Mouse (Mus musculus) neutrophil, adult 5-6 weeks (primary cell): ENCODE data around the gene 5730522E02Rik. TPM values are rescaled to one million over a fixed set of nuclear protein-coding genes. Genes with fewer than 3 reads are reported as not detected.

Source experiments
- ATAC-seq: fragments of 151-379, 151-347 bp; 2 replicates; pipeline ENCODE4 v1.8.0; 2017; ENCODE audit warnings: mild to moderate bottlenecking, moderate TSS enrichment; ENCODE audit not compliant: insufficient number of reproducible peaks, poor library complexity, low FRiP score, severe bottlenecking; ENCODE audit errors: extremely low read depth
- total RNA-seq: library from RNA; stranded (forward); fragments of 200-1000 nt; gene quantifications from 2 replicates; pipeline ENCODE4 v1.2.3, GENCODE M21; 2017

Gene 5730522E02Rik
- total RNA-seq, 1 experiment from 2014 or later: 0.35 TPM

DNA sequence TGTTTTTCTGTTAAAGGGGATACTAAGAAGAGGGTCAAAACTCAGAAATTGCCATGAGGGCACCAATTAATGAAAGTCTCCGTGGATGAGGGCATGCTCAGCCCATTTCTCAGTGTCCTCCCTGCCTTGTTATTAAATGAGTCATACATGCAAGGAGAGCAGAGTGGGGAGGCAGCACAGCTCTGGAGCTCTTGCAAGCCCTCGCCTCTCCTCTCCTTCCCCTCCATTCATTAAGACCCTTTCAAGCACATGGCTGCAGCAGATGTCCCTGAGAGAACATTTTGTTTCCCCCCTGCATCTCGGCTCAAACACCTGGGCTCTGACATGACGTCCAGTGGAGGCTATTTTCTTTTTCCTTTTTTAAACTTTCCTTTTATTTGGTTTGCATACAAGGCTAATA is 138.5 kb downstream of the 5730522E02Rik start:
- no peak for ATAC-seq

DNA sequence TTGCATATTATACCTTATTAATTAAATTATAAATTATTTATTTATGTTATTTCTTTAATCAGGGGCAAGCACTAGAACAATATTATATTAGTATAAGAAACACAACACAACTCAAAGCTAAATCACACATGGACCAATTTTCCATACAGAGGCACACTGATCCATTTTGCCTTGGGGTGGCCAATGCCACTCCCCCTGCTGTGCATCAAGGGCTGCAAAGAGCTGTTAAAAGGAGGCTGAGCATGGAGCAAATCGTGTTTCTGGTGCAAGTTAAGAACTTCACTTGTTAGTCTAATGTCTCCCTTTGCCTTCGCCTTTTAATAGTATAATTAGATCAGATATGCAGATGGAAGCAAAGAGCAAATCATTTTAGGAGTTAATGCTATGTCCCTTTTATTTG is 147.3 kb downstream of the 5730522E02Rik start:
- no peak for ATAC-seq

DNA sequence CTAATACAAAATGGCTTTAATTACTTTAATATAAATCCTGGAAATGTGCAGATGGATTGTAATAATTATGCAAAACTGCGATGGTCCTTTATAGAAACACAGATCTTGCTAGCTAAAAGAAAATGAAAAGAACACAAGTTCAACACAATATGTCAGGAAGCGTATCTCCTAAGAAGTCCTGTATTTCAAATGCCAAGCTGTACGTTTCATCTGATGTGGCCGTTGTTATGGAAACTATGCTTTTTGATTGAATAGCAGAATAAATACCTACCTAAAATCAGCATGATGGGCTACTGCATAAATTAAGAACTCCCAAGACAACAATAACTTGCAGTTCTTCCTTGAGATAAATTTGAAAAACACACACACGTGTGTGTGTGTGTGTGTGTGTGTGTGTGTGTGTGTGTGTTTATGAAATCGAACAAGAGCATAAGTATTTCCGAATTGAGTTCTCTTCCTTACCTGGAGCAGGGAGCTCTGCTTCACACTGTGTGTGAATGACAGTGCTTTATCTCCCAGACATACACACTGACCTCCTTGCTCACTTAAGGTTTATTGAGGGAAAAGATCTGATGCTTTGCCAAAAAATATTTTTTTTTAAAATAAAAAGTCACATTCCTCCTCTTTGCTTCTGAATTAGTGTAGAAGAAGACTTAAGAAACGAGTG is 149.0 kb downstream of the 5730522E02Rik start:
- no peak for ATAC-seq

DNA sequence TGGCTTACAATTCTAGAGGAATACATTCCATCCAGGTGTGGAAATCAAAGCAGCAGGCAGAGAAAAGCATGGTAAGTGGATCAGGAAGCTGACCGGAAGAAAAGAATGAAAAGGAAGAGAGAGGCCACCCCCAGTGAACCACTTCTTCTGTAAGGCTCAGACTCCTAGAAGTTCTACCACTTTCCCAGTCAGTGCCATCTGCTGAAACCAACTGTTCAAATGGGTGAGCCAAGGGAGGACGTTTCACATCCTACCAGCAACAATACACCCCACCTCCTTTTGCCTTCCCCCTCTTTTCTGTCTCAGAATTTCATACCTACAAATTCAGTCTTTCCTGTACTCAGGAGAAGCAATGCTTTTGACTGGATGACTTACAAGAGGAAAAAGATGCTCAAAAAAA is 197.0 kb downstream of the 5730522E02Rik start:
- ATAC-seq: no peak

DNA sequence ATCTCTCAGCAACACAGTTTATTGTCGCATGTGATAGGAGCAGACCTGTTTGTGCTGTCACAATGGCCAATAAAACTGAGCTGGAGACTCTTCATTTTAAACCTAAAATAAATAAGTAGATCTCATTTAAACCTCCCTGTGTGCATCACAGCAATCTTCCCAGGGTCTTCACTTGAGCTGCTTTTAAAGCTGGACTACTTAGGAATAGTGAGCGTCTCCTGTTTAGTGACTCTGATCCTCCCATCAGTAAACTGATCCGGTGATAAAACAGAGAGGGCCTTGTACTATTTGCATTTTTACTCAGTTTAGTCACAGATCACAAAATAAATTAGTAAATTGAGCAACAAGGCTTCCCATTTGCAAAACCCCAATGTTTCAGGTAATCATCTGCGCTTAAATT is 206.5 kb downstream of the 5730522E02Rik start:
- ATAC-seq: no peak

DNA sequence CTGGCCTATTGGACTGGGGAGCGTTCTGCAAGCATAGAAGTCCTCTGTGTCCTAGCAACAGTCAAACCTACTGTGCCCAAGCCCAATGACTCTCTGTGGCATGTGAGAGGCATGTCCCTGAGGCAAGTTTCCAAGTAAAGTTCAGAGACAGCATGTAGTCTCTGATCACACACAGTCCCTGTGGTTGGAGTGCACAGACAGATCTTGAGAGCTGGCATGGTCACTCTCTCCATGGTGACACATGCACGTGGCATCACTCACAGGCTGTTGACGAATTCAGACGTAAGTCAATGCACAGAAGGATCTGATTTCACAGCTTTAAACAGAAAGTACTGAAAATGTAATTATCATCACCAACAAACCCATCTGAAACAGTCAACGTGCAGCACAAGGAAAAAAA is 210.8 kb downstream of the 5730522E02Rik start:
- ATAC-seq: no peak

DNA sequence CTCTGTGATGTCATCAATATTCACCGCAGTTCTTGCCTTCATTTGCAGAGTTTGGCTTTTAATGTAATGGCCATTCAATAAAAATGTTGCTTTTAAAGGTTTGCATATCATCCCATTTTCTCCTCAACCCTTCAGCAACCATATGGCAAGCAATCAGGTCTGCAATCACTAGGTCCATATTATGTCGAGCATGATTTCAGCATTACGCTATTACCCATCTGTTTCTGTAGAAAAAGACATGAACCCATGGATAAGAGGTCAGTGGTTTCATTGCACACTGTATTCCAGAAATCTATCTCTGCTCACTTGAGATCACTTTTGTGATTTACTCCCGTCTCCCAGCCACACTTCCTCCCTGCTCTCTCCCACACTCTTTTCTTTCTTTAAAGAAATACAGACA is 213.1 kb downstream of the 5730522E02Rik start:
- ATAC-seq: no peak

DNA sequence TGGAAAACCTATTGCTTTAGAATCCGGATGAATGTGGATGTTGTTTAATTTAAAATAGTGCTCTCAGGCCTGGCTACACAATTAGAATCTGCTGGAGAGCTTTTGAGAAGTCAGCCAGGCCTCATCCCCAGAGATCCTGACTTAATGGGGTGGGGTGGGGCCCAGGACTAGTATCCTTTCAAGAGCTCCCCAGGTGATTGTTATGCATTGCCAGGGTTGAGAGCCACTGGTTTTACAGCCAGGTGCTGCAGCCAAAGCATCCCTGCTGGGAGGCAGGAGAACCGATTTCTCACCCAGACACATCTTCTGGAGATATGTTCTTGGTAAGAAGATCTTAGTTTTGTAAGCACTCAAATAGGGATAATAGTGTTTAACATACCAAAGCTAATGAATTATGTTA is 216.4 kb downstream of the 5730522E02Rik start:
- no peak for ATAC-seq

DNA sequence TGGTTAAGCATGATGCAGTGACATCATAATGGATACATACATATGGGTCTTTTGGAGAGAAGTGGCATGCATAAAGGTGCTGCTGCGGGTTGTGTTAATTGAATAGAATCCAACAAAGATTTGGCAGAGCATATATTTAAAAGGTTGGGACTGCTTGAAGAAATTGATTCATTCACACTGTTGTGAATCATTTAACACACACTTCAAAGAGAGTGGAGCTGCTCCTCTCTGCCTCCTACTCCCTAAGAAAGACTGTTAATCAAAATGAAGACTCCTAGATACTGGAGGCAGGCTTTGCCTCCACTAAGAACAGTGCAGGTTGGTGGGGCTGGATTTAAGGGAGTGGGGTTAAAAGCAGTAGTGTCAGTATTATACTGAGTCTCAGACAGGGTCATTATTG is 218.3 kb downstream of the 5730522E02Rik start:
- ATAC-seq: no peak

DNA sequence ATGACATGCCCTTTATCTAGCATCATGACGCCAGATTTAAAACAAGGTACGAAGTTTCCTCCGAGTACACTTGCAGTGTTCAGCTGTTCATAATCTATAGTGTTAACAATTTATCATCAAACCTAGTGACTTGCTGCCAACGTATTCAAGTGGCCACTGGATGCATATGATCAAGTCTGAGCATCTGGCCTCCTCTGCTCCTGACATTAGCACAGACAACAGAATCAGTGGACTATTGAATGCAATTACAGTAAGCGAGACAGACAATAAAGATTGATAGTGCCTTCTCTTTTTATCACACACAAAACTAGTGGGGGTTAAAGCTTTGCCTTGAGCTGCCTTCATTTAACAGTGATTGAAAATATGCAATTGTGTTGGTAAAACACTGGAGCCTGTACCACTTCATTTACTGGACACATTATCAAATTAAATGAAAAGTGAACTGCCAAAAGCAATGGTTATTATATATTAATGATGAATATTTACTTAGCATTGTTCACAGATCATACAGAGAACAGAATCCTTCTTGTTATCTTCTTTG is 231.8 kb downstream of the 5730522E02Rik start:
- no peak for ATAC-seq

DNA sequence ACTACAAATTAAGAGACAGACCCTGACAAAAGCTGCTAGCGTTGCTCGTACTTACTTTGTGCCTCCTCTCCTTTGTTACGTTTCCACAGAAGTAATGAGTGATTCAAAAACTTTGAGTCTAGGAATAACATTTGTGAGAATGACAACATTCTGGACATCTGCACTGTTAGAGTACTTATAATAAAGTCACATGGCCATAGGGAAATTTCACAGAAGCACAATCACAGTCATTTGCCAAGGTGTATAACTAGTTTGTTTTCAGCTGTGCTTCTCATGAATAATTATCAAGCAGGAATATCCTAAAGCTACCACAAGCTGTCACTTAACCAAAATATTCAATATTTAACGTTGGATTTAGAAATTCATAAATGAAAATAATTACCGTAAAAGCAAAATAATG is 269.1 kb downstream of the 5730522E02Rik start:
- ATAC-seq: no peak

DNA sequence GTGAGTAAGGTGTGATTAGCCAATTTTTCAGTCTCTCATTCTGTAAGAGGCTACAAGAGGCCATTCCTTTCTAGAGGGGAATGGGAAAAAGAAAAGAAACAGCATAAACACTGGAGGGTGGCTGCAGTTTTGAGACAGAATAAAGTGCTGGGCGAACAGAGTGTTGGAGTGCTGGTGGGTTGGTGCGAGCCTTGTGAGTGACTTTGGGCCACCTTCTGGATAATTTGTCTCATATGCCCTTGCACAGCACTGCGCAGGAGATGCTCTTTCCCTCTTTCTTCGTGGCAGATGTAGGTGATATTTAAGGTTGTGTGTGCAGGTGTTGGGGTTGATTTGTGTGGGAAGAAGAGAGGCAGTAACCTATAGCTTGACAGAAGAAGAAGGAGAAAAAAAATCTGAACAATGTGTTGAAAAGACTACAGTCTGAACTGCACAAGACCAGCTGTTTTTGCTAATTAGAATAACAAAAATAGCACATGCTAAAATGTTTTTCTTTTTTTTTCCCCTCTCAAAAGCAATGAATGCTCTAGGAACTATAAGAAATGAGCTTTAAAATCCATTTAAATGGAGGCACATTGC is 269.8 kb downstream of the 5730522E02Rik start:
- no peak for ATAC-seq

DNA sequence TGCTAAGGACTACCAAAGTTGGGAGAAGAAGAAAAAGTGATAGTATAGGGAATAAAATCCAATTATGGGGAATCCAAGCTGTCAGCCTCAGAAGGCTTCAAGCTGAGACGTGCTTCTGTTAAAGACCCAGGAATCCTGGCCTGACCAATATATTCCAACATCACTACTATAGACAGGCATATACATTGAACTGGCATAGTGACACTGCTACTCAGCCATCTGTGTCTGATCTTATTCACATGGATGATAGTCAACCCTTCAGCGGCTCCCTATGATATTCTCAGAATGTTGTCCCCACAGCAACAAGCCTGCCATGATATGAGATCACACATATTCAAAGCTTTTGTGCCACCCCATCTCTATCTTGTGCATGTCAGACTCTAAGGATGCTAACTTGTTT is 284.3 kb downstream of the 5730522E02Rik start:
- ATAC-seq: no peak

DNA sequence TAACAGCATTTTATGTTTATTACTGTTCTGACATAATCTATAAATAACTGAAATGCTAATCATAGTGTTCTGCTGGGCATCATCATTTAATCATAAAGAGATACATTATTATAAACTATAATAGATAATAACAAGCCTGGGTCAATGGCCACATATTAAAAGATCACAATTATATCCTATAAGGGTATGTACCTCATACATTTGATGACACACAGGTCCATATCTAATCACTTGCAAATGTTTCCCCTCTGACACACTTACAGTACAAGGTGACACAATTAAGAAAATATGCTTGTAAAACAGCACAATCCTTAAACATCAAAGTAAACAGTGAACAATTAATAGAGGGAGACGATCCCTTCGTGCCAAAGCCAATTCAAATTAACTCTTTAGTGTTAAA is 308.2 kb downstream of the 5730522E02Rik start:
- ATAC-seq: no peak

DNA sequence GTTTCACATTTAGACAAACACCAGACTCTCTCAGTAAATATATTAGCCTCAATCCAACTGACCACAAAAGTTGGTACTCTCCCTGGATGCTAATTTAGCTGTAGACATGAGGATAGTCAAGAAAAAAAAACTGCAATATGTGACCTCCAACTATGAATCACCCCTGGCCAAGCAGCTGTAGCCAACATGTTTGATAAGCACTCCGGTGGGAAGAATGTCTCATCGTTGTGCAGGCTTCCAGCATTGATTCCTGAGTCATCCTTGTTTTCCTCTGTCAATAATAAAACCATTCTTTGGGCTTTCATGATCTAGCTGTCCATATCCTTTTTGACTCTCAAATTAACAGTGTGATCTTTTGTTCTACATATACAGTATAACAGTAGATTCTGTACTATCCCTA is 308.9 kb downstream of the 5730522E02Rik start:
- ATAC-seq: no peak

DNA sequence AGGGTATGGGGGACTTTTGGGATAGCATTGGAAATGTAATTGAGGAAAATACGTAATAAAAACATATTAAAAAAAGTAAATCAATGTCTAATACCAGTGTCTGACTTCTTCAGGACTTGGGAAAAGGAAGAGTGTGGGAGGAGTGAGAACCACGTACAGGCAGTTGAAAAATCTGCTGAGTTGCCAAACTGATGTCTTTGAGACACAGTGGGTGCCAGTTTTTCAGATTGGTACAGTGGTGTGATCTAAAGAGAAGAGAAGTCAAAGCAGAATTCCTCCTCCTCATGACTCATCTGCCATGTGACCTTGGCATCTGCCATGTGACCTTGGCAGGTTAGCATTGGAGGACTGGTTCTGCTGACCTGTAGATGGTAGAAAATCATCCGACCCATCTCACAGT is 316.7 kb downstream of the 5730522E02Rik start:
- ATAC-seq: no peak

DNA sequence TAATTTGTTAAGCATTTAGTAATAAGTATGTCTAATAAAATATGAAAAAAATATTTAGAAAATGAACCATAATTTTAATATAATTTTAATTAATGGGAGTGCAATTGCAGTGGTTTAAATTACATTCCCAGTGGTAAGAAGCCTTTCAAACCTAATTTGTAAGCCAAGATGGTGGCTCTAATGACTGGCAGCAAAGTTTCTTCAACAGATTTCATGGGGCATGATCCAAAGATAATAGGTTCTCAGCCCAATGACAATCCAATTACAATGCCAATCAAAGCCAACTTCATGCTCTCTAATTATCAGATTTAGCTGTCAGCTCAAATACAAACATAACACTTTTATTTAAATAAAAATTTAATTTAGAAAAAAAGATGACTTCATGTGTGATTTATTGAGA is 337.6 kb downstream of the 5730522E02Rik start:
- no peak for ATAC-seq

DNA sequence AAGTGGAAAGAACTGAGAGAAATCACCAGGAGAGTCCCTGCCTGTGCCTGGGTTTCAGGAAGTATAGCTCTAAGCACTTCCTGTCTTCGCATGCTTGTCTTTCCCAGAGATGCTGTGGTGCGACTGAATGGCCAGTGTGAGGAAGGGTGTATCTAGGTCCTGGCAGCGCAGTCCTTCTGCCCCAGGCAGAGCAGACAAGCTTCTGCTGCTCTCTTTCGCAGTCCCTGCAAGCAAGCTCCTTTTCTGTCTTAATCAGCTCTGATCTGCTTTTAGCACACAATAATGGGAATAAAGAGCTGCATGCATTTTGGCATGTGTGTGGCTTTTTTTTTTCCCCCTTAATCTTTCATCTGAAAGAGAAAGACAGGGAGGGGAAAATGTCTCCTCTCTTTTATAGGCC is 338.2 kb downstream of the 5730522E02Rik start:
- ATAC-seq: no peak

DNA sequence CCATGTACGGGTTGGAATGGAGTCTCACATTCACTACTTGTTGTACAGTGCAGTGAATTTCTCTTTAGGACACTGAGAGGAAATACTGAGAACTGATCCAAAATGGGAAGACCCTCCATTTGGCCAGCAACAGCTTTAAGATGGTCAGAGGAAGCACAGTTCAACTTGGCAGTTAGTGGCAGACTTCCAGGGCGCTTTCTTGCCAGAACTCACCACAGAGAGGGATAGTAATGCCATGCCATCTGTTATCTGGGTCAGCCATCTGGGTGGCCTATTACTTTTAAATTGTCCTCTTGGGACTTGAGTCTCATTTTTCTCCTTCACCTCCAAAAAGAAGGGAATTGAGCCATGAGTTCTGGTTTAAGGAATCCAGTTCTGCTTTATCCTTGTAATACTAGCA is 344.3 kb downstream of the 5730522E02Rik start:
- no peak for ATAC-seq

DNA sequence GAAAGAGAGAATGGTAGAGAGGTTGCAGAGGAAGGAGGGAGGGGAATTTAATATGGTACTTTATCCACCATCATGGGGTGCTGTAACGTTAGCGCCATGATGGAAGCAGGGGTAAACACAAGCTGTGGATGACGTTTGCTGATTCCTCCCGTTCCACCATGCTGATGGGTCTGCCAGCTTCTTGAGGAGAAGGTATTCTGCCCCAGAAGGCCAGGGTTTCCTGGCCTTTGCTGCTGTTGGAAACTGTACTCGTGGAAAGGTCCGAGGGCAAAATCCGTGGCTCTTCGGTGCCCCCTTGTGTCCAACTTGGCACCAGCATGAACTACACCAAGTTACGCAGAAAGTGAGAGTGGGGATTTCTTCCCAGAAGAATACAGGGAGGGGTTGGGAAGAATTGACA is 347.9 kb downstream of the 5730522E02Rik start:
- ATAC-seq: peak; percentile 60
